Mouse (Mus musculus): Measurements from ENCODE around the gene Gmeb2.

GRCm38 (mm10) chr2:181274639-181275038 lies 13.2 kb downstream of the Gmeb2 start:
- no peak for TF ChIP-seq CTCF (IDR thresholded peaks at IDR 0.05; ENCODE audit: insufficient read depth, low read length)
- TF ChIP-seq POLR2A (IDR thresholded peaks at IDR 0.05; ENCODE audit: borderline replicate concordance, extremely low read depth, low read depth, low read length), result no peak
